ENCODE assay signal across 10 mouse cellular contexts in the genomic region with DNA sequence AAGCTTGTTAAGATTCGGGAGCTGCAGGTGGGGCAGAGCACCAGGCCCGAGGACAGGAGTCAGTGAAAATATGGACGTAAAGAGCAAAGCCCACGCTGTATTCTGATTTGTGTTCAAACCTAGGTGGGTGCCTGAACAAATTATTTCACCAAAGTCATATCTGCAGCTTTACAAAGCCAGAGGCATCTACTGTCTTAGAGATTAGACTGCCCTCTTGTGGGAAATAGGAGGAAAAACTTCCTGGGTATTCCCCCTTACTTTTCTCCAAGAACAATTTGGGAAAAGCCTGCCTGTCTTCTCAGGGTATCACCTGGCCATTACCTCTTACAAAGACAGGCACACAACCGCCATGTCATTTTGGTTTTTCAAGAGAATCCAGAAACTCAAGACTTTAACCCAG. TPM values are rescaled to one million over a fixed set of nuclear protein-coding genes. Genes with fewer than 3 reads are reported as not detected.
DNase-seq lines count a peak whose midpoint lies in the region; ATAC-seq and TF ChIP-seq lines count a peak whose summit lies in the region.
"Had no signal": no experiment of that assay in that cellular context is flagged by ENCODE, and none has a peak within 500 bp of the region (broad histone marks: within the 10 kb centered on the region; RNA-seq: fewer than 3 reads in every experiment).

No protein-coding gene starts in this region.

- no peak overlapping the region for H3K9ac ChIP-seq in kidney, postnatal 0 days (ENCODE audit: low read depth, low read length)
- no peak overlapping the region for H3K9ac ChIP-seq in limb, embryonic 13.5 days

- no peaks in the 10 kb centered on the region for H3K9me3 ChIP-seq in kidney, postnatal 0 days (replicated peaks; ENCODE audit: low read length)
- no peaks in the 10 kb centered on the region for H3K9me3 ChIP-seq in limb, embryonic 13.5 days

- no peak for TF ChIP-seq POLR2A in cerebellum, adult 2 months (IDR thresholded peaks at IDR 0.05; ENCODE audit: borderline replicate concordance, insufficient read depth, low read length)

- no peaks in the 10 kb centered on the region for H3K36me3 ChIP-seq in kidney, postnatal 0 days (ENCODE audit: insufficient read depth, low read length)
- H3K36me3 ChIP-seq in limb, embryonic 13.5 days: no peaks in the 10 kb centered on the region

- WGBS in cerebellum, adult 2 months: 38% methylated on average over 5 of the region's 5 CpGs
- WGBS in kidney, postnatal 0 days: 42% methylated on average over 5 of the region's 5 CpGs
- 36% methylated on average over 5 of the region's 5 CpGs for WGBS in limb, embryonic 13.5 days

- DNase-seq in cerebellum, adult 2 months: no peak
- no peak for DNase-seq in cerebellum, adult 11-12 months
- peak; percentile 91 for DNase-seq in kidney, postnatal 0 days (ENCODE audit: low spot score)
- DNase-seq in kidney, postnatal 25 days: no peak
- peak; percentile 65 for DNase-seq in R1 (ENCODE audit: low read depth, low spot score)
- no peak for DNase-seq in thymus, postnatal 25 days
- no peak for DNase-seq in adrenal gland, adult 2 months

- H3K27me3 ChIP-seq in cerebellum, adult 2 months (ENCODE audit: control insufficient read depth, insufficient read depth, low read length): no peaks in the 10 kb centered on the region
- H3K27me3 ChIP-seq in kidney, postnatal 0 days (ENCODE audit: insufficient read depth, low read length): no peaks in the 10 kb centered on the region
- no peaks in the 10 kb centered on the region for H3K27me3 ChIP-seq in limb, embryonic 13.5 days

- no peak overlapping the region for H3K4me3 ChIP-seq in cerebellum, adult 2 months (replicated peaks; ENCODE audit: insufficient read depth, low read depth, low read length)
- no peak overlapping the region for H3K4me3 ChIP-seq in kidney, postnatal 0 days (replicated peaks; ENCODE audit: low read depth, low read length)
- no peak overlapping the region for H3K4me3 ChIP-seq in limb, embryonic 13.5 days

- no peak overlapping the region for H3K4me2 ChIP-seq in kidney, postnatal 0 days (ENCODE audit: low read length)
- no peak overlapping the region for H3K4me2 ChIP-seq in limb, embryonic 13.5 days (replicated peaks)

- no peak overlapping the region for H3K27ac ChIP-seq in cerebellum, adult 2 months (ENCODE audit: insufficient read depth, low read length)
- no peak overlapping the region for H3K27ac ChIP-seq in kidney, postnatal 0 days
- peak overlapping the region; percentile 40; the same call in 1 of the 2 replicates for H3K27ac ChIP-seq in limb, embryonic 13.5 days

- ATAC-seq in kidney, postnatal 0 days (replicated peaks; ENCODE audit: low FRiP score, low read depth): no peak
- ATAC-seq in limb, embryonic 13.5 days (ENCODE audit: low FRiP score, low read depth): no peak

- H3K4me1 ChIP-seq in cerebellum, adult 2 months (ENCODE audit: control insufficient read depth, insufficient read depth, low read length): no peaks in the 10 kb centered on the region
- no peaks in the 10 kb centered on the region for H3K4me1 ChIP-seq in kidney, postnatal 0 days (replicated peaks; ENCODE audit: insufficient read depth, low read length)
- H3K4me1 ChIP-seq in limb, embryonic 13.5 days: peaks cover 29% of the 10 kb centered on the region

- TF ChIP-seq CTCF in cerebellum, adult 2 months (IDR thresholded peaks at IDR 0.05; ENCODE audit: borderline replicate concordance, insufficient read depth, low read depth, low read length): peak; percentile 27; the same call in 1 of the 2 replicates
- TF ChIP-seq CTCF in kidney, postnatal 0 days (IDR thresholded peaks at IDR 0.05; ENCODE audit: low read depth): peak; percentile 78

RNA-seq across cellular contexts. Expression of a gene that starts 12.5 kb away (rescaled TPM):
- not detected in 2 replicates for polyA plus RNA-seq in cerebellum, adult 2 months (2012; rRNA removed)
- polyA plus RNA-seq in kidney, postnatal 0 days (2015; fragmentation: Nextera tagmentation; extraction: Ambion mirVana): 0.08 and 0.21 TPM in 2 replicates
- 0.19 and 0.22 TPM in 2 replicates for polyA plus RNA-seq in limb, embryonic 13.5 days (2015; fragmentation: Nextera tagmentation; extraction: Ambion mirVana)
- total RNA-seq in adrenal gland, adult 2 months (2021): not detected
- polyA plus RNA-seq in adrenal gland, adult 2 months (2012; rRNA removed): not detected in 2 replicates
- total RNA-seq: left cerebral cortex, postnatal 36 days had no signal
- polyA plus RNA-seq: C2C12 had no signal

RNA-seq across cellular contexts. Expression of a gene that starts 29.9 kb away (rescaled TPM):
- polyA plus RNA-seq in cerebellum, adult 2 months (2012; rRNA removed): 150 and 151 TPM in 2 replicates
- 80.3 and 86.3 TPM in 2 replicates for polyA plus RNA-seq in kidney, postnatal 0 days (2015; fragmentation: Nextera tagmentation; extraction: Ambion mirVana)
- polyA plus RNA-seq in limb, embryonic 13.5 days (2015; fragmentation: Nextera tagmentation; extraction: Ambion mirVana): 86.9 and 89.2 TPM in 2 replicates
- 100 to 1,000 TPM in 1 of 2 experiments, 10 to 100 TPM in 1; 91.5 to 124 TPM for total RNA-seq in adrenal gland, adult 2 months (2021)
- polyA plus RNA-seq in adrenal gland, adult 2 months (2012; rRNA removed): 72.4 and 74.6 TPM in 2 replicates

Comparison
In these comparisons a context has a peak if more than half of its experiments do, and no peak if none do; other contexts are left out.
1. DNase-seq: peak in kidney, postnatal 0 days (single experiment) and R1 (single experiment); none in cerebellum, adult 2 months (0 of 2), cerebellum, adult 11-12 months (single experiment), kidney, postnatal 25 days (0 of 2), thymus, postnatal 25 days (single experiment) and adrenal gland, adult 2 months (single experiment).